Mouse (Mus musculus): ENCODE data around the gene Pcnx3.
A peak's percentile ranks its signal among the peaks of the same experiment; 100 is the strongest.
"Not testable (repeated sequence)": the region's sequence is repeated elsewhere in the genome, so short reads cannot be mapped to it uniquely, and the experiment has no call there.

The Pcnx3 gene

DNA sequence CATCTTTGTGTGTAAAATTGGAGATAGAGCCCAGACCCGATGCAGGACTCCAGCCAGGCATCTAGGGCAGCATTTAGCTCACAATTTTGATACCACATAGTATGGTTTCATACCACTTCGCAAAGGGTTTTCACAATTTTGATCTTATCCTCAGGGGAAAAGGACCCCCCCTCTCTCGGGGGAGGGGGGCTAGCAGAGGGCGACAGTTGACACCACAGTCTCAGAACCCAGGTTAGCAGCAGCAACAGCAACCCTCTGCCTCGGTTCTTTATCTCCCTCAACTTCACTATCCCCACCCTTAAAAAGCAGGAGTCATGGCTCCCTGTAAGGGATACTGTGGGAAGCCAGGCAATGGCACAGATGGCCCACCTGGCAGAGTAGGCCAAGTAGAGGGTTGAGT is 24.5 kb upstream of the Pcnx3 start:
- DNase-seq (ENCODE audit: low read depth, low spot score), result no peak

DNA sequence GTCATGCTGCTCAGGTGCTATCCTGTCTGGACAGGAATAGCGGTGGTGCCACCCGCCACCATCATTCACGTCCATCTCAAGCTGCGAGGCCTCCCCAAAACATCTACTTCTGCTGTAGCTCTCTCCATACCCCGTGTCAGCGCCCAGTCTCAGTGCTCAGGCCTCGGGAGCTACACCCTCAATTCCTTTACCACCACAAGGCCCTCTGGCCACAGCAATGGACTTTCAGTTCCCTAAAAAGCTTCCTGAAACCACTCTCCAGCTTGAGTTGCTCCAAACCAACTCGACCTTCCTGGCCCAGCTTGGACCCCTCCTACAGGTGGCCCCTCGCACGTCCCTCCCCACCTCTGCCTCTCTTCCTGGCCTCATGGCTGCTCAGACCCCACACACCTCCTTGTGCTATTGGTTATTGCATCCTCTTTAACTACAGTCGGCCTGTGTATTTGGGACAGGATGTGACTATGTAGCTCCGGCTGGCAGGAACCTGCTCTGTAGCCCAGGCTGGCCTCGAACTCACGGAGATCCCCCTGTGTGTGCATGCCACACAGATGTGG is 23.3 kb upstream of the Pcnx3 start:
- DNase-seq (ENCODE audit: low read depth, low spot score), result no peak

DNA sequence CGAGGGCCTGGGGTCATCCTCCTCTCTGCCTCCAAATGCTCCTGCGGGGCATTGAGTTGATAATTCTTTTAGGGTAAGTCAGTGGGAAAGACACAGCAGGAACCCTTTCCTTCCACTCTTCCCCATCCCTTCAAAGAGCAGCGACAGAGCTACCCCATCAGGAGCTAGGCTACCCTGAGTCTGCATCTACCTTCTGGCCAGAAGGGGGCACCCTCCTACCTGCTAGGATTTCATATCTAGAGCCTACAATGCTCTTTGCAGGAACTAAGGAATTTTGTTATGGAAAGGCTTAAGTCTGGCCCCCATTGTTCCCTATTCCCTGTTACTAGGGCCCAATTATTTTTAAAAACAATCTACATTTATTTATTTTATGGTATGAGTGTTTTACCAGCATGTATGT is 22.5 kb upstream of the Pcnx3 start:
- DNase-seq (ENCODE audit: low read depth, low spot score), result no peak

DNA sequence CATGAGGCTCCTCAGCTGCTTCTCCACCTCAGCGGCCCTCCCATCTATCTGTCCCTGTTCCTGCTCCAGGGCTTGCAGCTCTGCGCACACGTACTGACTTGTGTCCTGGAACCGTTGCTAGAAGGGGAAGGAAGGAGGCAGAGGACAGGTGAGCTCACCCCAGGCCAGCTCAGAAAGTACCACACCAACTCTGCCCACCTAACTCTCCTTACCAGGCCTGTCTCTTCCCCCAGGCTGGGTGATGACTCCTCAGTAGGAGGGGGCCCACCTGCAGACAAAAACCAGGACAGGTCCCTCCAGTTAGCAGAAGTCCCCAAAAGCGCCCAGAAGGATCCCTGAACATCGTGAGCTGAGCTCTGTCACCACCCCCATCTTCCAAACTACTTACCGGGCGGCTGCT is 21.9 kb upstream of the Pcnx3 start:
- no peak for DNase-seq (ENCODE audit: low read depth, low spot score)

DNA sequence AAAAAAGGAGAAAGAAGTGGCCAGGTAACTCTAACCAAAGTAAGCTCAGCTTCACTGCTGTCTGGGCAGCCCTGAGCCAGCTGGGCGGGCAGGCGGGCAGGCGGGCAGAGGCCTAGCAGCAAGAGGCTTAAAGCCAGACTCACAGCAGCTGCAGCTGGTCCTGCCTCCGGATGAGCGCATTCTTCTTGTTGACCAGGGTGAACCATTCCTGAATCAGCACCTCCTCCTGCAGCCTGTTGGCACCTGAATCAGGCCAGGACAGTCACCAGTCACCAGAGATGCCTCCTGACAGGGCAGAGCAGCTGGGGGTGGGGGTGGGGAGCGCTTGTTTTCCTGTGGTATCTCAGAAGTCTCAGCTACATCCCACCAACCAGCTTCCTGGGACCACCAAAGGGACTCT is 21.4 kb upstream of the Pcnx3 start:
- no peak for DNase-seq (ENCODE audit: low read depth, low spot score)

DNA sequence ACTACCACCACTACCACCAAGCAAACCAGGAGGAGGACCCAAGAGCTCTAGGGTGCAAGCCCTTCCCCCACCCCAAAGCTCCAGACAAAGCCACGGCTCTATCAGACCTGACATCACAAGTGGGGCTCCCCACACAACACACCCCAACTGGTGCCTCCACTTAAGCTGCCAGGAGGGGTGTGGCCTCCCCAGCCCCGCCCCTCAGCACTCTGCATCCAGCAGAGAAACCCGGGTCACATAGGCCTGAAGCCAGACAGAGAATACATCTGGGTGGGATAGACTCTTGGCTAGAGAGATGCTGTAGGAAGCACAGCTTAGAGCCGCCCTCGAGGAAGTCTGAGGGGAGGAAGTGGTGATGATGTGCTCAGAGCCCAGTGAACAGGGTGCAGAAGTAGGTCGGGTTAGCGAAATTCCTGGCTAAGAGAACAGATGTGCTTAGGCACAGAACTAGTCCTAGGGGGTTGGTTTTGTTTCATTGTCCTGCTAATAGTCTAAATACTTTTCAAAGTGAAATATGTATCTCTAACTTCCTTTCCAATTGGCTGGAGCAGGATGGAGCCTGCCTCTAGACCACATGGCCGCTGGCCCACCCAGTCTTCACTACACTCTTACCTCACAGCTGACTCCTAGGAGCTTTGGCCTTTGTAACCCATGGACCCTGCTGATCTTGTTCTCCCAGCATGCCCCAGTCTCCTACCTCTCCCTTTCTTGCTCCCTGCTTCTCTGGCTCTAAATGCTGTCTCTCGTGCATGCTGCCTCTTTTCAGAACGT is 16.3 kb upstream of the Pcnx3 start:
- peak; percentile 66 for DNase-seq (ENCODE audit: low read depth, low spot score)

DNA sequence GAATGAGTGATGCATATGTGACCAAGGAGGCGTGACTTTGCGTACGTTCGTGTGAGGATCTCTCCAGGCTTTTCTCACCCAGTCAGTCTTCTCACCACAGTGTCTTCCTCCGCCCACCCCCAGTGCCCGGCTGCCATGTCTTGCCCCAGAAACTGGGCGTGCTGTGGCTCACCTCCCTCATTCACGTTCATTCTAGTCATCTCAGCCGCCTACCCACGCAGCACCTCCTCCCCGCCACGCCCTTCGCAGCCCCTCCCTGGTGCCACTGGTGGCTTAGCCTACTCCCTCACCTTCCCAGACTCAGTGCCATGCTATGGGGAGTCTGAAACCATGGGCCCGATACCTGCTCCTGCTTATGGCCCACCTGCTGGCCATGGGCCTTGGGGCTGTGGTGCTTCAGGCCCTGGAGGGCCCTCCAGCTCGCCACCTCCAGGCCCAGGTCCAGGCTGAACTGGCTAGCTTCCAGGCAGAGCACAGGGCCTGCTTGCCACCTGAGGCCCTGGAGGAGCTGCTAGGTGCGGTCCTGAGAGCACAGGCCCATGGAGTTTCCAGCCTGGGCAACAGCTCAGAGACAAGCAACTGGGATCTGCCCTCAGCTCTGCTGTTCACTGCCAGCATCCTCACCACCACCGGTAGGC is 15.6 kb upstream of the Pcnx3 start, which contains the start of gene Kcnk7:
Gene Kcnk7, plus strand, starts transcription at position 205 of the 638 bp plus-strand sequence.
- DNase-seq (ENCODE audit: low read depth, low spot score), result peak; percentile 62

DNA sequence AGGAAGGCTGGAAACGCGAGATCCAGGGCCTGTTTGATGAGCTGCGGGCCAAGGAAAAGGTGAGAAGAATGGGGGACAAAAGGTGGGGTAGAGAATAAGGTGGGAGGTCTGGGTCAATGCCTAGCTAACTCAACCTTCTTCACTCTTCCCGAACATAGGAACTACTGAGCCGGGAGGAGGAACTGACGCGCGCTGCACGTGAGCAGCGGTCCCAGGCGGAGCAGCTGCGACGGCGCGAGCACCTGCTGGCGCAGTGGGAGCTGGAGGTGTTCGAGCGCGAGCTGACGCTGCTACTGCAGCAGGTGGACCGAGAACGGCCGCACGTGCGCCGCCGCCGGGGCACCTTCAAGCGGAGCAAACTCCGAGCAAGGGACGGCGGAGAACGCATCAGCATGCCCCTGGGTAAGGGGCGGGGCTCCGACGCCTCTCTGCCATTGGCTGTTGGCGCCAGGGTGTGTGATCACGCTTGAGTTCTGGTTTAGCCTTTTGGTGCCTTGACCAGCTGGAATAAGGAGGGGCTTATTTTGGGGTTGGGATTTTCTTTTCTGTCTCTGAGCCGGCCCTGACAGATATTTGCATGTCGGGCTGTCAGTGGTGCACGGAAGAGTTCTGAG is 7.2 kb upstream of the Pcnx3 start:
- DNase-seq (ENCODE audit: low read depth, low spot score), result no peak

DNA sequence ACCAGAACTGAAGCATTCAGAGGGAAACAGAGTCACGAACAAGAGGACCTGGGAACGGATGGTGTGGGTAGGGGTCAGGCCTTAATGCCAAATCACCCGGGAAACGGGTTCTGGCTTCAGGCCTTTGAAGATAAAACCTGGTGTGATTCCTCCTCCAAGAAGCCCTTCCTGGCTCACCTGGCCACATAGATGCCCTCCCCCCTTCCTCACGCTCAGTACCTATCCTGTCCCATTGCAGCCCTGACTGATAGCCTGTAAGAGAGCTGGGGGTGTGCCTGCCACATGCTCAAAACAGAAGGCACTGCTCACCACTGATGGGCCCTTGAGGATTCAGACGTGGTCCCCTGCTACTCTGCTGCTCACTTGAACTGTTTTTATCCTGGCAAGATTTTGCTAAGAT is 5.1 kb upstream of the Pcnx3 start:
- DNase-seq (ENCODE audit: low read depth, low spot score), result no peak

DNA sequence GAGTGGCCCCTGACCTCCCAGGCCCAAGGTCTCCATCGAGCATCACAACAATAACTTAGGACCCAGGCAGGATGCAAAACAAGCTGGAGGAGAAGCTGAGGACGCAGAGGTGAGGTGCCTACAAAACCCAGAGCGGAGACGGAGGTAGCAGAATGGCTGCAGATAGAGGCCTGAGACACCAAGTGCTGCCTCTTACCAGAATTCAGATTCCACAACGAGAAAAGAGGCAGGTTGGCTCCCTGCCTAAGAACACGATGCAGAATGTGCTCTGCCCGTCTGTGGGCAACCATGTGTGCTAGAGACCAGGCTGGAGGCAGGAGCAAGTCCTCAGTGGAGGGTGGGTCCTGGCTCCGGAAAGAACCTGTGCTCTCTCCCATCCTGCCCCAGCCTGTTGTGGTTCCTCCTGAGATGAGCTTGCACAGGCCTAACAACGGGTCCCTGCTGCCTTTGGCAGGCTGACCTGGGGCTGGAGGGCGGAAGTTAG is 4.2 kb upstream of the Pcnx3 start:
- DNase-seq (ENCODE audit: low read depth, low spot score), result no peak

DNA sequence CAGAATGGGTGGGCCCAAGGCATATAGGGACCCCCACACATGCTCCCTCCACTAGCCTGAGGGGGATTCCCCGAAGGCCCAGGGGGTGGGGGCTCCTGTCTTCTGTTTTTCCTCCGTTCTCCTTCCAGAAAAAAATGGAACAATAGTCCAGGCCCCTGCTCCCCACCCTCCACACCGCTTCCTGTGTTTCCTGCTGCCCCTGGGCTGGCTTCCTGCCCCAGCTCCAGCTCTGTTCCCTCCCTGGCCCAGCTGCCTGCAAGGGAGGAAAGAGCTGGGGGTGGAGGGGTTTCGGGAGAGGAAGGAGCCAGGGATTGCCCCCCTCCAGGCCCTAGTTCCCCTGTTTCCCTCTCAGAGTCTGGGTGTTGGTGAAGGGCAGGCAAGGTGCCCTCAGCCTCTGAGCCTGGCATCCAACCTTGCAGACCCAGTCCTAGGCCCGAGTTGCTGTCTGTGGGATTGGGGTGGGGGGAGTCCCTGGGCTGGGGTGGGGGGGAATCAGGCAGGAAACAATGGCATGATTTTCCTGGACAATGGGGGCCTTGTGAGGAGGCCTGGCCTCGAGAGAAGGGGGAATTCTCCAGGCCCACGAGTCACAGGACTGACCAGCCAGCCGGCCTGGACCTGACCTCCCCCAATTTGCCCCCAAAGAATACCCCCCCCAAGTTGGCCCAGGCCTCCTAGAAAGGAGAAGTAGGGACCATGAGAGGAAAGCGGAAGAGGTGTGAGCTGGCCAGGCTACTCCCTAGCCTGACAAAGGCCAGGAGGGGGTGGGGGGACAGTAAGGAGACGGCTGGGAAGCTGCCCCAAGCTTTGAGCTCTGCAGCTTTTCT is 3.6 kb upstream of the Pcnx3 start:
- DNase-seq (ENCODE audit: low read depth, low spot score), result no peak

DNA sequence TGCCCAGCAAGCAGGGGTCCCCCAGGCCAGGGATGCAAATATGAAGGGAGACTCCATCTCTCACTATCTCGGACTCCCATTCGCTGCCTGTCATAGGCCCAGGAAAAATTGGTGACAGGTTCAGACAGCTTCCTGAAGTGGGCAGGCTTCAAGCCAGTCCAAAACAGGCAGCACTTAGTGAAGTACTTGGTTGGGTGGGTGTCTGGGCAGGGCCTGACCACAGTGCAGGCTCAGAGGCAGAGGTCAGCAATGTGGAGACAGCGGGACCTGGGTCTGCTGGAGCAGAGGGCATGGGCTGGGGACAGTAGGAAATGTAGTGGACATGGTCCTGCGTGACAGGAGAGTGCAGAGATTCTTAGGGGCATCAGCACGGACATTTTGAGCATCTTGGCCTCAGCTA is 2.9 kb upstream of the Pcnx3 start:
- DNase-seq (ENCODE audit: low read depth, low spot score), result no peak

DNA sequence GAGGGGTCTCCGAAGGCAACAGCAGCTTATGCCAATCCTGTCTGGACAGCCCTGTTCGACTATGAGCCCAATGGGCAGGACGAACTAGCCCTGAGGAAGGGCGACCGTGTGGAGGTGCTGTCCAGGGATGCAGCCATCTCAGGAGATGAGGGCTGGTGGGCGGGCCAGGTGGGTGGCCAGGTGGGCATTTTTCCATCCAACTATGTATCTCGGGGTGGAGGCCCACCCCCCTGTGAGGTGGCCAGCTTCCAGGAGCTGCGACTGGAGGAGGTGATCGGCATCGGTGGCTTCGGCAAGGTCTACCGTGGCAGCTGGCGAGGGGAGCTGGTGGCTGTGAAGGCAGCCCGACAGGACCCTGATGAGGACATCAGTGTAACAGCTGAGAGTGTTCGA is 1.6 kb upstream of the Pcnx3 start:
- DNase-seq (ENCODE audit: low read depth, low spot score), result no peak

DNA sequence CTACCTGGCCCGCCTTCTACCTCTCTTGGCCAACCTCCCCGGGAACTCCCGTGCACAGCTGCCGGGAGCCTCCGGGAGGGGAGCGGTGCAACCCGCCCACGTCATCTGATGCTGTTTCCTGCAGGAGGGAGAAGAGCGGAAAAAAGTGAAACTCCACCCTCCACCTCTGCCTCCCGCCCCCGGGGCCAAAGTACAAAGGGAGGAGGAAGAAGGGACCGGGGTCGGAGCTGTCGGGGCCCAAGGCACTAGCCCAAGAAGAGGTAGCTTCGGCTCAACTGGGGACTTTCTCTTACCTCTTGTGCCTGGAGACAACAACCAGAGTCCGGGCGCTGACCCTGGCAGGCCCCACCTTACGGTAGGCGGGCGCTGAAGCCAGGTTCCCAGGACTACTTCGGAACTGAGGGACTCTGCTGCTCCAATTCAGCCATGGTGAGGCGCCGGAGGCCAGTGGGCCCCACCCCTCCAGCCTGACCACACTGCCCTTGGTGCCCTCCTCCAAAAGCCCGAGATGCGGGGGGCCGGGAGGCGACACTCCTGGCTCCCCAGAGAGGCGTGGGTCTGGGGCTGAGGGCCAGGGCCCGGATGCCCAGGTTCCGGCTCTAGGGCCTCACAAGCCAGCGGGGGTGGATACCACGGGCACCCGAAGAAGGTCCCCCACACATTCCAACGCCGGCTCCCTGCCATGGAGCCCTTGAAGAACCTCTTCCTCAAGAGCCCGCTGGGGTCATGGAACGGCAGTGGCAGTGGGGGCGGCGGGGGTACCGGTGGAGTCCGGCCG is 1.0 kb upstream of the Pcnx3 start:
- DNase-seq (ENCODE audit: low read depth, low spot score), result peak; percentile 72

DNA sequence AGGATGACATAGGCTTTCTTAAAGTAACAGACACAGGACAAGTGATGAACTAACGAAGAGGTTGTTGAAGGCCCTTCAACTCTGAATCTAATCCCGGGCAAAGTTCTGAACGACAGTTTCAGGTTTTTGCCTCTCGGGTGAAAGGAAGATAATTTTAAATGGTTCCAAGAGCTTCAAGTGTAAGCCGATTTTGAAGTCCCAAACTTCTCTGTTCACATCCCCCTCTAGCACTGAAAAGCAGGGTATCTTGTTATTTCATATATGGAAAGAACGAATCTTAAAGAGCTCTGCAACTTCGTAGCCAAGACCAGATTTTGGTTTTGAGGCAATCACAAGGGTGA is 350 bp upstream of the Pcnx3 start:
- DNase-seq (ENCODE audit: low read depth, low spot score), result no peak

DNA sequence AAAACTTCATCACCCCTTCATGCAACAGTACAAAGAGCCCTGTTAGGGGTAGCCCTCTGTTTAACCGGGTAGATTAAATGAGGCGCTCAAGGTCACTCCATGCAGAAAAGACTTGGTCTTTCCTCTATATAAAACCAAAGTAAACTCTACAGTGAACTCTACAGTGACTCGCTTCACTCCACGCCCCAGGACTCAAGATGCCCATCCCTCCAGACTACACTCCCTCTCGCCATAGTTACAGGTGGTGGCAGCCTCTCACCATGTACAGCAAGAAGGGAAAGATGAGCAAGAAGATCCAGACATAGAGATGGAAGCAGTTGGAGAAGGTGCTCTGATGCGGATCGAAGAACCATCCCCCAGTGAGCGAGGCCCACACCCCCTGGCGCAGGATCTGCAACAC is 970 bp downstream of the Pcnx3 start:
- no peak for DNase-seq (ENCODE audit: low read depth, low spot score)

DNA sequence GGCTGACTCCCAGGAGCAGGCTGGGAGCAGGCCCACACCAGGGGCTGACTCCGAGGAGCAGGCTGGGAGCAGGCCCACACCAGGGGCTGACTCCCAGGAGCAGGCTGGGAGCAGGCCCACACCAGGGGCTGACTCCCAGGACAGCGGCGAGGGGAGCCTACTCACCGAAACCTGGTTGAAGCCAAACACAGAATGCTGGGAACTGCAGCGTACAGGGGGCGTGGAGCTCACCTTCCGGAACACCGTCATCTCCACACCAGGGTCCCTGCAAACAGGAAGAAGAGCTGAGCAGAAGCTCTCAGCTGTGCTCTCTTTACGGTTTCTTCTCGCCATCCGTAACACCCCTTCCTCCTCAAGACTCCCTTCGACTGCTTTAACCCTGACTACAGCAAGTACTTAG is 1.8 kb downstream of the Pcnx3 start:
- DNase-seq (ENCODE audit: low read depth, low spot score), result not testable (repeated sequence)

DNA sequence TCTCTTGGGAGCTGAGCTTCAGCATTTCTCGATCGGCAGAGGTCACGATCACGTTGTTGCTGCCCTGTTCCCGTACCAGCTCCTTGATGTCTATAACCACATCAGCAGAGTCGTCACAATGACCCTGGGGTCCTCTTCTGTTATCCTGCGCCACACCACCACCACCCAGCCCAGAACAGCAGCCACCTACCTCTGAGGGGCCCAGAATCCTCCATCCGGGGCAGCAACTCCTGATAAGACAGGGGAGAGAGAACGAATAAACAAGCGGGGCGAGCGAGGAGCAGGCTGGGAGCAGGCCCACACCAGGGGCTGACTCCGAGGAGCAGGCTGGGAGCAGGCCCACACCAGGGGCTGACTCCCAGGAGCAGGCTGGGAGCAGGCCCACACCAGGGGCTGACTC is 2.3 kb downstream of the Pcnx3 start:
- no peak for DNase-seq (ENCODE audit: low read depth, low spot score)

DNA sequence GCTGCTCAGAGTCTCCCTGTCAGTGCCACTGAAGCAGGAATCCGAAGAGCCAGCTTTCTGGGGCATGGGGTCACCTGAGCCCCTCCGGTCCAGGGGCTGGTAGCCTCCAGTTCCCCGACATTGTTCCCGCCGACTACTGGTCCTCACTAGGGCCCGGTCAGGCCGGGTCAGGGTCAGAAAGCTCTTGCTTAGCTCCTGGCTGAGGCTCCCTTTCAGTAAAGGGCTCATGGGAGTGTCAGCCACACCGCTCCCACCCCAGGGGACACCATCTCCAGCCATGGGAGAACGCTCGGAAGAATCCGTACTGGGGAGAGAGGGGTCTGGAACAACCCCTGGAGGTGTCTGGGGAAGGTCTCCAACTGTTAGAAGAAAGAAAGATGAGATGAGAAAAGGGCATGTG is 2.8 kb downstream of the Pcnx3 start:
- DNase-seq (ENCODE audit: low read depth, low spot score), result no peak

DNA sequence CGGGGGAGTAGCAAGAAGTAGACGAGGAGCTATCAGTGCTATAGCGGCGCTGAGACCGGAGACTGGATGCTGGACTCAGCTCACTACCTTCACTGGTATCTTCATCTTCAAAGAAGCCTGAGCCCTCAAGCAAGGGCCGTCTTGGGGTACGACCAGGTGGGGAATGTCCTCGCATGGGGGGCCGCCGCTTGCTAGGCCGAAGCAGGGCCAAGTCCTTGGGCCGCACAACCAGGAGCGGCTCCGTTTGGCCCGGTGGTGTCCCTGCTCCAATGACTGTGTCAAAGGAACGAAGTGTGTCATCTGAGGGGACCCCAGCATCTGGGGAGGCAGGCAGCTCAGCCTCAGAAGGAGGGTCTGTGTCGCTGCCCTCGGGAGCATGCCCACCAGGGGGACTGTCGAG is 3.3 kb downstream of the Pcnx3 start:
- DNase-seq (ENCODE audit: low read depth, low spot score), result no peak

DNA sequence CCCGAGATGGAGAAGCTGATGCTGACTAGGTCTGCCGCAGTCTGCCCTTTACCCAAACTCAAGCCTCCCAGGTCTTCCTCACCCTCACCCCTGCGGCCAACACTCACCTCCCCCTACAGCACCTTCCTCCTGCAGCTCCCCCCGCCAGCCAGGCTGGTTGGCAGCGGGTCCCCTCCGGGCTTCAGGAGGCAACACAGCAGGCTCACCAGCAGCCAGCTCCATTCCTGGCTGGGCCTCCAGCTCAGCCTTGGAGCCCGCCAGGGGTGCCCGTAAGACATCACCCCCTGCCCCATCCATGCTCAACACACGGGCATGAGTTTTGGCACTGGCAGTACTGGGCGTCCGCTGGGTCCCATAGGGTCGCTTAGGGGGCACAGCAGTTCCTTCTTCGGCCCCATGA is 3.7 kb downstream of the Pcnx3 start:
- no peak for DNase-seq (ENCODE audit: low read depth, low spot score)
